Mouse (Mus musculus) midbrain, embryonic 14.5 days (tissue): ENCODE measurements around the gene Zkscan17. TPM values are rescaled to one million over a fixed set of nuclear protein-coding genes. Genes with fewer than 3 reads are reported as not detected.

Experiments used
- ATAC-seq: fragments of 200-750 bp; cut with Nextera tagmentation; 2 replicates; pipeline ENCODE4 v1.8.0; 2017; ENCODE audit warnings: moderate number of reproducible peaks, moderate library complexity; ENCODE audit not compliant: low FRiP score, low TSS enrichment
- DNase-seq: peaks from one replicate; pipeline ENCODE4 v3.0.0-alpha.2; 2015
- H3K27ac ChIP-seq: fragments of 300-500 bp; sonication (generic); replicated peaks from 2 replicates; pipeline ENCODE4 v1.5.1; 2014; ENCODE audit warnings: mild to moderate bottlenecking, low read depth, low read length, moderate library complexity
- H3K27me3 ChIP-seq: fragments of 300-500 bp; sonication (generic); 2 replicates; pipeline ENCODE4 v1.6.1; 2014; ENCODE audit warnings: low read length, control low read depth, mixed read lengths; ENCODE audit not compliant: control insufficient read depth, insufficient read depth
- H3K36me3 ChIP-seq: fragments of 300-500 bp; sonication (generic); 2 replicates; pipeline ENCODE4 v1.6.1; 2014; ENCODE audit warnings: low read length, control low read depth; ENCODE audit not compliant: control insufficient read depth, insufficient read depth
- H3K4me1 ChIP-seq: fragments of 300-500 bp; sonication (generic); 2 replicates; pipeline ENCODE4 v1.6.1; 2014; ENCODE audit warnings: mild to moderate bottlenecking, antibody characterized with exemption, low read length, control low read depth; ENCODE audit not compliant: control insufficient read depth, insufficient read depth
- H3K4me2 ChIP-seq: fragments of 300-500 bp; sonication (generic); 2 replicates; pipeline ENCODE4 v1.6.1; 2014; ENCODE audit warnings: mild to moderate bottlenecking, low read length, moderate library complexity
- H3K4me3 ChIP-seq: fragments of 300-500 bp; sonication (generic); replicated peaks from 2 replicates; pipeline ENCODE4 v1.5.1; 2014; ENCODE audit warnings: low read depth, low read length
- H3K9ac ChIP-seq: fragments of 300-500 bp; sonication (generic); replicated peaks from 2 replicates; pipeline ENCODE4 v1.6.1; 2014; ENCODE audit warnings: mild to moderate bottlenecking, low read length, moderate library complexity
- H3K9me3 ChIP-seq: fragments of 300-500 bp; sonication (generic); 2 replicates; pipeline ENCODE4 v1.6.1; 2016; ENCODE audit warnings: low read length, control low read depth, mixed read lengths; ENCODE audit not compliant: control insufficient read depth
- WGBS: fragments of 180-500 bp; shearing (Covaris S2); extraction: QIAGEN DNeasy Blood & Tissue Kit; methylation state at CpG from one replicate; pipeline ENCODE4 v1.1.7; 2014; 5-methylcytosine and 5-hydroxymethylcytosine counted together
- polyA plus RNA-seq: library from polyadenylated mRNA; unstranded; fragments of >200 nt; fragmentation: Nextera tagmentation; extraction: Ambion mirVana; gene quantifications from 2 replicates; pipeline ENCODE4 v1.2.1, GENCODE M21; 2014

The Zkscan17 gene
- polyA plus RNA-seq, 1 experiment from 2014 or later, result 16.1 TPM

GRCm38 (mm10) chr11:59513556-59513955 is 13.0 kb downstream of the Zkscan17 start:
- no peak overlapping the region for H3K4me2 ChIP-seq
- 89% methylated on average over 3 of the region's 3 CpGs for WGBS
- no peak for ATAC-seq

GRCm38 (mm10) chr11:59512733-59513132 is 13.8 kb downstream of the Zkscan17 start:
- H3K9me3 ChIP-seq, result no peaks in the 10 kb centered on the region
- no peak overlapping the region for H3K9ac ChIP-seq
- 0 out of 2 replicates have a peak, but pooled peaks cover 11% of the 10 kb centered on the region for H3K36me3 ChIP-seq
- no peaks in the 10 kb centered on the region for H3K27me3 ChIP-seq
- peaks cover 2% of the 10 kb centered on the region; the same call in 1 of the 2 replicates for H3K4me1 ChIP-seq
- H3K4me2 ChIP-seq, result no peak overlapping the region
- DNase-seq (no peak), ATAC-seq (no peak)
- H3K4me3 ChIP-seq, result no peak overlapping the region
- H3K27ac ChIP-seq, result no peak overlapping the region
- 89% methylated on average over 10 of the region's 10 CpGs for WGBS

More at GRCm38 (mm10) chr11:59513556-59513955, 13.0 kb downstream of the Zkscan17 start:
- H3K36me3 ChIP-seq, result 0 out of 2 replicates have a peak, but pooled peaks cover 11% of the 10 kb centered on the region
- H3K9me3 ChIP-seq, result no peaks in the 10 kb centered on the region
- H3K27ac ChIP-seq, result no peak overlapping the region
- H3K4me1 ChIP-seq, result no peaks in the 10 kb centered on the region
- no peaks in the 10 kb centered on the region for H3K27me3 ChIP-seq
- no peak overlapping the region for H3K4me3 ChIP-seq
- DNase-seq, result peak; percentile 9
- no peak overlapping the region for H3K9ac ChIP-seq

- no peaks in the 10 kb centered on the region for H3K27me3 ChIP-seq
- WGBS, result 92% methylated on average over 1 of the region's 1 CpGs
- H3K9me3 ChIP-seq, result no peaks in the 10 kb centered on the region
- 0 out of 2 replicates have a peak, but pooled peaks cover 11% of the 10 kb centered on the region for H3K36me3 ChIP-seq
- ATAC-seq (no peak), DNase-seq (no peak)
- H3K4me1 ChIP-seq, result peaks cover 8% of the 10 kb centered on the region; the same call in 1 of the 2 replicates
- H3K27ac ChIP-seq, result no peak overlapping the region
- no peak overlapping the region for H3K4me3 ChIP-seq
- no peak overlapping the region for H3K4me2 ChIP-seq
- H3K9ac ChIP-seq, result no peak overlapping the region
Measured at GRCm38 (mm10) chr11:59511558-59511957, 15.0 kb downstream of the Zkscan17 start.

- Histone ChIP-seq H3K4me3 (peak overlapping the region; percentile 85), H3K36me3 (peaks cover 36% of the 10 kb centered on the region), H3K9ac (peak overlapping the region; percentile 94), H3K4me2 (peak overlapping the region; percentile 95), H3K9me3 (no peaks in the 10 kb centered on the region), H3K27me3 (no peaks in the 10 kb centered on the region), H3K27ac (peak overlapping the region; percentile 91), H3K4me1 (peaks cover 12% of the 10 kb centered on the region)
- under 1% methylated on average over 14 of the region's 14 CpGs for WGBS
- ATAC-seq (0 out of 2 replicates have a peak, but pooled peaks have one; percentile 13), DNase-seq (no peak)
Measured at GRCm38 (mm10) chr11:59506713-59507074, 19.9 kb downstream of the Zkscan17 start.

- DNase-seq, result peak; percentile 91
- H3K36me3 ChIP-seq, result peaks cover 36% of the 10 kb centered on the region
- peak overlapping the region; percentile 95 for H3K4me2 ChIP-seq
- H3K9ac ChIP-seq, result peak overlapping the region; percentile 94
- ATAC-seq, result peak; percentile 89
- H3K4me1 ChIP-seq, result peaks cover 12% of the 10 kb centered on the region
- H3K9me3 ChIP-seq, result no peaks in the 10 kb centered on the region
- H3K27ac ChIP-seq, result peak overlapping the region; percentile 91
- WGBS, result under 1% methylated on average over 66 of the region's 71 CpGs
- peak overlapping the region; percentile 85 for H3K4me3 ChIP-seq
- H3K27me3 ChIP-seq, result no peaks in the 10 kb centered on the region
Measured at GRCm38 (mm10) chr11:59505839-59506712, 20.5 kb downstream of the Zkscan17 start.

GRCm38 (mm10) chr11:59505351-59505838 is 21.2 kb downstream of the Zkscan17 start:
- peak; percentile 52 for ATAC-seq

GRCm38 (mm10) chr11:59501978-59502700 is 24.4 kb downstream of the Zkscan17 start:
- Histone ChIP-seq H3K9ac (no peak overlapping the region), H3K4me2 (no peak overlapping the region), H3K4me1 (peaks cover 4% of the 10 kb centered on the region), H3K27ac (no peak overlapping the region), H3K9me3 (no peaks in the 10 kb centered on the region), H3K27me3 (no peaks in the 10 kb centered on the region), H3K4me3 (no peak overlapping the region), H3K36me3 (peaks cover 72% of the 10 kb centered on the region)
- DNase-seq (no peak), ATAC-seq (no peak)
- 95% methylated on average over 5 of the region's 5 CpGs for WGBS

More at GRCm38 (mm10) chr11:59505351-59505838, 21.2 kb downstream of the Zkscan17 start:
- Histone ChIP-seq H3K9me3 (no peaks in the 10 kb centered on the region), H3K4me1 (peaks cover 12% of the 10 kb centered on the region), H3K4me2 (peak overlapping the region; percentile 95), H3K27me3 (no peaks in the 10 kb centered on the region), H3K4me3 (peak overlapping the region; percentile 85), H3K9ac (peak overlapping the region; percentile 94), H3K36me3 (peaks cover 39% of the 10 kb centered on the region), H3K27ac (peak overlapping the region; percentile 91)
- peak; percentile 81 for DNase-seq
- WGBS, result under 1% methylated on average over 21 of the region's 21 CpGs

- Histone ChIP-seq H3K4me2 (no peak overlapping the region), H3K9me3 (no peaks in the 10 kb centered on the region), H3K27me3 (no peaks in the 10 kb centered on the region), H3K9ac (no peak overlapping the region), H3K4me1 (no peaks in the 10 kb centered on the region), H3K36me3 (peaks cover 95% of the 10 kb centered on the region), H3K4me3 (no peak overlapping the region), H3K27ac (no peak overlapping the region)
- ATAC-seq (no peak), DNase-seq (no peak)
- 96% methylated on average over 7 of the region's 7 CpGs for WGBS
Measured at GRCm38 (mm10) chr11:59497747-59498146, 28.8 kb downstream of the Zkscan17 start.
